Mouse (Mus musculus): ENCODE results near the gene Ggnbp2.

Ggnbp2 gene

DNA sequence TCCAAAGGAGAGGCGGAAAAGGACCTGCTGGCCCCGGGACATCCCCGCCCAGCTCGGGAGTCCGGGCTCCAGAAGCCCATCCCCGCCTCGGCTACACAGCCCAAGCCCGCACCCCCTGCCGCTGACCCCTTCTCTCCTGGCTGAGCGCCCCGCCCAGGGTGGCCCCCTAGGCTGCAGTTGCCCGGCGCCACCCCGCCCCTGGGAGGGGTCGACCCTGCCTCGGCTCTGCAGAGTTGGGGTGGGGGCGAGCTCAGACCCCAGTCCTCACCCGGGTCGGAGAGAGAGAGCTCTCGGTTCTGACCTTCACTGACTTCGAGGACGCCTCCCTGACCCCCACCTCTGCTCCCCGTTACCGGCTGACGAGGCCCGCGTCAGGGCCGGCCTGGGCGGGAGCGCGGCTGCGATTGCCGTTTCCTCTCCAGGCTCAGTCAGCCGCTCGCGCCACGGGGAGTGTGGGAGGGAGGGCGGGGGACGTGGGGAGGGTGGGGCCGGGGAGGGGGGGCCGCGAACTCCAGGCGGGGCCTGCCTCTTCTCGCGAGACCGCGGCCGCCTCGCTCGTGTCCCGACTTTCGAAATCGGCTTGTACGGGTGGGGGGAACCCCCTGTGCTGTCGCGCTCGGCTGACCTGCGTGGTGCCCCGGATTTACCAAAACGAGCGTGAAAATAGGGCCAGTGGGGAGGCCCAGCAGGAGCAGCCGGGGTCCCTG, at the start of gene Ggnbp2:
TSS of gene Ggnbp2 (minus strand) at position 481 of the 707 bp plus-strand sequence.
- peak; percentile 99 for DNase-seq

DNA sequence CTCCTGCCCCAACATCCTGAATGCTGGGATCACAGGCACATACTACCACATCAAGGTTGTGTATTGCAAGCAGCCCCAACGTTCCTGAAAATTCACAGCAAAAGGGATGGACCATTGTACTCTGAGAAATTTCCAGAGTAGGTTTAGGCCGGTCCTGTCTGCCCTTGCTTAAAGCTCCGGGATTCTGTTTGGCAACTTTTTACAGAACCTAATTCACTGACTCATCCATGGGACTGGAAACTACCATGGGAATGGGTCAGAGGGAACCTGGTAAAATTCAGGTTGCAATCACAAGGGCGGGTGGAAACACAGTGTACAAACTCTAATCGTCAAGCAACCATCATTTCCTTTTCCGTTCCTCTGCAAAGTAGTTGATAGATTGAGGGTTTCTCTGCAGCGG, 49.3 kb upstream of the Ggnbp2 start:
- DNase-seq: peak; percentile 66

DNA sequence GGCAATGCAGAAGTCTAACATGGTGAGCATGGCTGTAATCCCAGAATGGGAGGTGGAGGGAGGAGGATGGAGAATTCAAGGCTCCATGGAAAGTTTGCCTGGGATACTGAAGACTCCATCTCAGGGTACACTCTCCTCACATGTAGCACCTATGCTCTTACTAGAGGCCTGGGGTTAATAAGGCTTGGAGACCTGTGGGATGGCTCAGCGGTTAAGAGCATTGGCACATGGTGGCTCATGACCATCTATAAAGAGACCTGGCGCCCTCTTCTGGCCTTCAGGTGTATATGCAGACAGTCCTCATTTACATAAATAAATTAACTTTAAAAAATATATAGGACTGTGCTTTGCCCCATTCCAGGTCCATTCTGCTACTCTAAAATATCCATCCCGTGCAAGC, 48.7 kb upstream of the Ggnbp2 start:
- peak; percentile 90 for DNase-seq

DNA sequence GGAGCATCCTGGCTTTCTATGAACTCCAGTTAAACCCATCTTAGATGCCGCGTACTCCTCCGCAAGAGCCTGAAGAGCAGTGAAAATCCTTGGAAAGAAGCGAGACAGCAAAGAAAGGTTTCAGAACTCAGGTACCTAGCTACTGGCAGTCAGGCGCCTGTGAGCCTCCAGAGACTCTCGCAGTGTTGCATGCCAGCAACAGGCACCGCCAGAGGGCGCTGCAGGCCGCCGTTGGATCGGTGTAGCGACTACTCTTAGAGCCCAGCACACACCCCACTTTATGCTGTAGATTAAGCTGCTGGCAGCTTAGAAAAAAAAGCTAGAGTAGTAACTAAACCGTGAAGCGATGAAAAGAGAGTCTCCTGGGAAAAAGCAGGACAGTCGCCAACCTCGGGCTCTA, 47.8 kb upstream of the Ggnbp2 start:
- peak; percentile 96 for DNase-seq

DNA sequence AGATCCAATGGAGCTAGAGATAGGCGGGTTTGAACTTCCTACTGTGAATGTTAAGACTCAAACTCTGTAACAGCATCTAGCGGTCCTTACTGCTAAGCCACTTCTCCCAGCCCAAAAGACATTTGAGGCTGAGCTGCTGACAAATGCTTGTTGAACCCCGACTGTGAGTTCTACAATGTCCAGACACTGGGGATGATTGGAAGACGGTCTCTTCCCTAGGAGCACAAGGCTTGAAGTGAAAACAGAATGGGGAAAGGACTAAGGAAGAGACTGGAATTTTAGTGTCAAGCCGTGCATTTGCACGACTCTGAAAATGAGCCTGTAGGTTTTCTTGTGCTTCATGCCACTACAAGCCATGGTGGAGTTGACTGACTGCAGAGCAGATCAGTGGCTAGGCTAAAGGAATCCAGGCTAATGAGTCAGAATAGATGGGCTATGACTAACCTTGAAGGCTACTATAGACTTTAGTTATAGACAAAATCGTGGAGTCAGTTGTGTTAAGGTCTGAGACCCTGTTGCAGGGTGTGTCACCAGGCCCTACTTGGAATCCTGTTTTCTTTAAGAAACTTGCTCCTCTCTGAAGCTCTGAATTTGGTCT, 46.2 kb upstream of the Ggnbp2 start:
- DNase-seq: peak; percentile 56

DNA sequence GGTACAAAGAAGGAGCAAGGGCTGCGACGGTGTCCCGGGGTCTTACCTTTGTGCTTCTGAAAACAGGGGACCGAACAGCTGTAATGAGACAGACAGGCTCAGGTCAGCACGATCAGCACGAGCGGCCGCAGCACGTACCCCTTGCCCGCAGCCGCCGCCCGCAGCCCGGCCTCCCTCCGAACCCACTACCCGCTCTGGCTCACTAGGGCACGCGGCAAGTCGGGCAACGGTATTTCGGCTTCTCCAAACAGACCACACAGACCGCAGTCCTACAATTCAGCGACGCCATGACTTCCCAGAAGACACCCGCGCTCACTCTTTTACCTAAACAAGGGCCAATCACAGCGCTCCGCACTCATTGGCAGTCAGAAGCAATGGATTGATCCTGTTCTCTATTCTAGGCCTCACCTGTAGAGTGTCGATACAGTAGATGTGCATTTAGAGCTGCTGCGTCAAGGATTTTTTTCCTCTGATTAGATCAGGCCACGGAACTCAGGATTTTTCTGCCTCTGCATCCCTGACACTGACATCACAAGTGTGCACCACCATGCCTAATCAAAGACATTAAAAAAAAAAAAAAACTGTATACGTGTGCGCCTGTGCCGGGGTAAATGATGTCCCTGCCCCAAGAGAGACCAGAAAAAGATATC, 45.6 kb upstream of the Ggnbp2 start, which contains the start of gene Znhit3:
TSS of gene Znhit3 (minus strand) at position 314 of the 650 bp plus-strand sequence.
- DNase-seq: peak; percentile 99

DNA sequence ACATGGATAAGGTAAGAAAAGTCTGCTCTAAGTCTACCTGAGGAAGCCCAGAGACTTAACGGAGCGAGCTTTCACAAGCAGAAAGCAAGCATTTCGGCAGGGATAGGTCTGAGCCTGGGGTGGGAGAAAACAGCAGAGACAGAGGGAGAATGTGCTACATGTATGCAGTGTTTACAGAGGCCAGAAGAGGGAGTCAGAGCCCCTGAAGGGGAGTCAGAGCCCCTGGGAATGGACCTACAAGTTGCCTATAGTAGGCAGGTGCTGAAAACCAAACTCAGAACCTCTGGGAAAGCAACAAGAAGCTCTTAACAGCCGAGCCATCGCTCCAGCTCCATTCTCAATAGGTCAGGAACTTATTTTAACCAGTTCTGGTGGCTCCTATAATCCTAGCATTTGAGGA, 44.1 kb upstream of the Ggnbp2 start:
- DNase-seq: no peak

DNA sequence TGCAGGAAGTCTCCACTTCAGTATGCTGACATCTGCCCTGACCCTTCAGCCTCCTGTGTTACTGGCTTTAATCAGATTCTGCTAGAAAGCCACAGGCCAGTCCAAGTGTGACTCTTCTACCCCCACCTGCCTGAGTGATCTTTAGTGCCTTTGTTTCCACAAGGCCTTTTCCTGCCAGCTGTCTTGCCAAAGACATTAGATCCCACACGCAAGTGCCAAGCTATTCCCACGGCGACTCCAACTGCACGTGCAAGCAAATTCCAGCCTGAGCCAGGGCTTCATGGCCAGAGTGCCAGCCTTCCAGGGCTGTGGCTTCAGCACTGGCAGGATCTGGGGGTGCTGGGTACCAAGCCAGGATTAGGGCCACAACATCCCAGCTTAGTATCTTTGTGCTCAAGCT, 39.8 kb upstream of the Ggnbp2 start:
- peak; percentile 77 for DNase-seq

DNA sequence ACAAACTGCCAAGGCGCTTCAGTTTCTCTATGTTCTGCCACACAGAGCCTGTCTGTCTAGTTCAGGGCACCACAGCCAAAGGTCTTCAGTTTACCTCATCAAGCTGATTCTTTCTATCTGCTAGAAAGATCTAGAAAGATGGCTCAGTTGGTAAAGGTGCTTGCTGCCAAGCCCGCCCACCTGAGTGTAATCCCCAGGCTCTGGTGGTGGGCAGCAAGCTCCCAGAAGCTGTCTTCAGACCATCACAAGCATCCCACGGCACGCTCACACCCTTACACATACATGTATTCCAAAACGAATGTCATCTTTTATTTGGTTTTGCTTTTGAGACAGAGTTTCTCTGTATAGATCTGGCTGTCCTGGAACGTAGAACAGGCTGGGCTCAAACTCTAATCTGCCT, 37.9 kb upstream of the Ggnbp2 start:
- peak; percentile 64 for DNase-seq

DNA sequence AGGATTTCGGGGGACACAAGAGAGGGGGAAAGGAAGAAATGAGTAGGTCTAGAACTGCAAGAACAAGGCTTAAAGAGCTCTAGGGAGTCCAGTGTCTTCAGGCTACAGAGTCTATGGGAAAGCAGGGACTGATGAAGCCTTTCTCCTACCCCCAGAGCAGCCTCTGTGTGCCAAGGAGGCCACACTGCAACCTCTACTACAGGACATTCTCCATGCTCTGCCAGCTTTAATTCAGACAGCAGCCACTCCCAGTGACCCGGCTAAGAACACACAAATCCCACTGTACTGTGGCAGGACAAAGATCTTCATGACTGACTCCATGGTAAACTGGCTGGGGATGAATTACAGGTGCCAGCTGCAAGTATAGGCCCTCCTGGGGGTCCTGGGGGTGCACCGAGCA, 36.5 kb upstream of the Ggnbp2 start:
- DNase-seq: peak; percentile 81

DNA sequence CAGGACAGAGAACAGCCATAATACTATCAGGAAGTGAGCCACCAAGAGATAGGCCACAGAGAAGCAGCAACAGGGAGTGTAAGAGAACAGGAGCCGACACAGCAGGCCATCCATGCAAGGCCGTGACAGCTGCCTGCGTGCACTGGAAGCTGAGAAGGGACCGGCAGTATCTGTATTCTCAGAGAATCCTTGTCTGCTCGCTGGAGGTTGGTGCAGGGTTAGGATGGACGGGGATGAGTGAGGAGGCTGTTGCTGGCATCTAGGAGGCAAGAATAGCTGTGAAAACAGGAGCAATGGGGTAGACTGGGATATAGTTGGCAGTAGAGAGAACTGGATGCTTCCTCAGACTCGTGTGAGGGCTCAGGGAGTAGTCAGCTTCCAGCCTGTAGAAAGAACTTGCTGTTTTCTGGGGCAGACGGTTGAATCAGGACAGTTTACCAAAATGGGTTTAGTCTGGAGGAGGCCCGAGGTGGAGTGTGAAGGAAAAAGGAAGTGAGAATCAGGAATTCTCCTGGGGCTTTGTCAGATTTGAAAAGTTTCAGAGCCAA, 34.1 kb upstream of the Ggnbp2 start:
- DNase-seq: no peak

DNA sequence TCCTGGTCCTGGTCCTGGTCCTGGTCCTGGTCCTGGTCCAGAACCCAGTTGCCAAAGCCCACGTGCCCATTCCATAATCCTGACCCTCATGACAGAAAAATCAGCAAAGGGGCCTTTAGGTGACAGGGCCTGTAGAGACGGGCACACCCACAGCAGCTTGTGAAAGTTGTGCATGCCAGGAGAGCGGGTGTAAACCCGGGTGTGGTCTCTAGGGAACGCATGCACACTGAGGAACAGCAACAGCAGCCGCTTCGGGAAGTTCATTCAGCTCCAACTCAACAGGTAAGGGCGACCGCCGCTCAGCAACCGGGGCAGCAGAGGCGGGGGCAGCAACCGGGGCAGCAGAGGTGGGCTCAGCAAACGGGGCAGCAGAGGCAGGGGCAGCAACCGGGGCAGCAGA, 22.5 kb upstream of the Ggnbp2 start:
- peak; percentile 87 for DNase-seq

DNA sequence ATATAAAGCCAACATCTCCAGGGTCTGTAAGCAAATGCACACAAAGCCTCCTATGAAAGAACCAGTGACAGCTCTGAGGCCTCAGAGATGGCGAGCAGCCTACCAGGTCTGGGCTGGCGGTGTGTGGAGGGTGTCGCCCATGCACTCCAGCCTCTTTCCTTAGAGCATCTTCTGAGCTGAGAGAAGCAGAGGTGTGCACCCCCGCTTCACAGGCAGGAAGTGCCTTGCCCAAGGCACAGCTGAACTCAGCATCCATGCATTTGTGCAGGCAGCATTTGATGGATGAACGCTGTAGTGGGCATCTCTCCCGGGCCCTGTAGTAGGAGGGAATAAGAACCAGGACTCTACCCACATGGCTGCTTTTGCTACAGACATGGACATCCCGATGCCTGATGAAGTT, 21.1 kb upstream of the Ggnbp2 start:
- DNase-seq: peak; percentile 73

DNA sequence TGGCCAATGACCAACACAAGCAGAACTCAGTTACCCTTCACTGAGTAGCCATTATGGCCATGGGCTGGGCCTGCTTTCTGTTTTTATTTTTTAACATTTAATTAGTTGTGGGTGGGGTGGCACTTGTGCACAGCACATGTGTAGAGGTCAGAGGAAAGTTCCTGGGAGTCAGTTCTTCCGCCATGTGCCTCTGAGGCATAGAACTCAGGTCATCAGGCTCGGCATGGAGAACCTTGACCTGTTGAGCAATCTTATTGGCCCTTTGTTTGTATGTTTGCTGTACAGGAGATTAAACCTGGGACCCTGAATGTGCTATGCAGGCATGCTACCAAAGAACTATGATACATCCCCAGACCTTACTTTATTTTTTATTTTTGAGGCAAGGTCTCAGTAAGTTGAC, 18.9 kb upstream of the Ggnbp2 start:
- DNase-seq: peak; percentile 42

DNA sequence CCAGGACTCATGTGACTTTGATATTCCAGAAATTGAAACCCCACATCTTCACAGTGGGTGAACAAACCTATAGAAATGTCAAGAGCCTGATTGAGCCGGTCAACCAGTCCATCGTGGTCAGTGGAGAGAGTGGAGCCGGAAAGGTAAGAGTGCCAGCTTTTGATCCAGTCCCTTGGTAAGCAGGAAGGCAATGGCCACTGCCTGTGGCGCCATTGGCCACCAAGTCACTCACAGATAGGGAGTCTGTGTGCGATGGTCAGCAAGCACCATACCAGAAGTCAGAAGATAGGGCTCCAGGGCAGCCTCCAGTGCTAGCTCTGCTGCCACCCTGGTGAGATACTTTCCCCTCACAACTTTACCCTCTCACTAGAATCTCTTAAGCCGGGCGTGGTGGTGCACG, 17.4 kb upstream of the Ggnbp2 start:
- DNase-seq: peak; percentile 81

DNA sequence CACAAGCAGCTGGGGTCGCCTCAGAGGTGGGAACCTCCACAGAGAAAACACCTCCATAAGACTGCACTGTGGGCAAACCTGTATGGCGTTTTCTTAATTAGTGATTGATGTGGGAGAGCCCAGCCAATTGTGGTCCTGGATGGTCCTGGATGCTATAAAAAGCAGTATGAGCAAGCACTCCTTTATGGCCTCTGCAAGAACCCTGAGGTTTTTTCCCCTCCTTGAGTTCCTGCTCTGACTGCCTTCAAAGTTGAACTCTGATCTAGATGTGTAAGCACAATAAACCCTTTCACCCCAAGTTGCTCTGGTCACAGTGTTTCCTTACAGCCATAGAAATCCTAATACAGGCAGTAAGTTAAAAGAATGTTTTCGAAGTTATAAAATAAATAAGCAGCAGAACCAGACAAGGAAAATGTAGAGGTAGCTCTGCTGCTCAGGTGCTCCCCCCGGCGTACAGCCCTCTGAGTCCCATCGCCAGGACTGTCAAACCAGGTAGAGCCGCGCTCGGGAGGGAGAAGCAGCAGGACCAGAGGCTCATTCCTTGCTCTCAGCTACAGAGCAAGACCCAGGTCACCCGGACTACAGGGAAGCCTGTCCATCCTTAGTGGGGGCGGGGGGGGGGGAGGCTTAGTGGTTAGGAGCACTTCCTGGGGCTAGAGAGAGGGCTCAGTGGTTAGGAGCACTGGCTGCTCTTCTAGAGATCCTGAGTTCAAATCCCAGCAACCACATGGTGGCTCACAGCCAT, 16.3 kb upstream of the Ggnbp2 start:
- peak; percentile 77 for DNase-seq

DNA sequence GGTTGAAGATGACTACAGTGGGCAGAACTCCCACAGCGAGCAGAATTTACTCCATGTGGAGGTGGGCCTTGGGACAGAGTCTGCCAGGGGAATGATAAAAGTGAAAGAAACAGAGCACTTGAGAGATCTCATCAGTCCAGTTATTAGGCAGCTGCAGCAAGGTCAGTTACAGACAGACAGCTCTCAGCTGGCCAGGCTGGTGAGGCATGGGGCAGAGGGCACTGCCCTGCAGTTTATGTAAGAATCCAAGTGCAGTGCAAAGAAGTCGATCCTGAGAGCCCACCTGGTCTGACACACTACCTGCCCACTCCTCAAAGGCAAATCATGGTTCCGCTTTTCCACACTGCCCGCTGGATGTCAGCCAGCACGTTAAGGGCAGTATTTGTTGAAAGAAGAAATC, 15.6 kb upstream of the Ggnbp2 start:
- DNase-seq: peak; percentile 64

DNA sequence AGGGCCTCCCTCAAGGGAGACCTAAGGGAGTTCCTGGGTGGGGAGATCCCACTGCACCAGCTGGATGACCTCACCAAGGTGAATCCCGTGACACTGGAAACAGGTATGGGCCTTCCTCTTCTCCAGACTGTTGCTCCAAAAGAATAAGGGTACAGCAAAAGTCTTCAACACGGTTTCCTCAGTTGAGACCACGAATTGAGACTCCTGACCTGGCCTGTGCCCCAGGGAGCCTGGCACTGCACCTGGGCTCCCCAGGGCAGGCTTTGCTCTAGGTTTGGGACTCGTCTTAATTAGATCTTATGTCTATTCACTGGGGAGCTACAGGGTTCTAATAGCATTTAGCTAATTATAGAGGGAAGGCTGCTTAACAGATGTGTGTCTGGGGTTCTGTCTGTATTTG, 14.6 kb upstream of the Ggnbp2 start:
- DNase-seq: peak; percentile 82

DNA sequence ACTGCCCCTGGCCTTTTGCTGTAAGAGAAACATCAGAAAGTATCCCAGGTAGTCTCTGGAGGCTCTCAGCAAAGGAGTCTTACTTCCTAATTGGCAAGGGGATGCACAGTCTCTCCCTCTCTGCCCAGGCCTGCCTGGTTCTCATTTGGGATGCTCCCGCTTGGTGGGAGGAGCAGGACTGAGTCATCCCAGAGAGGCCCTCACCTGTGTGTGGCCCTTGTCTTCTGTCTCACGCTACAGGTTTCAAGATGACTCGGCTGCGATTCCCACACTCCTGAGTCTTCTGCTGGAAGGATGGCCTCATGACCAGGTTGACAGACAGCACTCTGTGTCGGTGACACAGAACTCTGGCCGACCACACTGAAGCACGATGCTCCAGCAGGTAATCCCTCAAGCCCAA, 11.7 kb upstream of the Ggnbp2 start:
- DNase-seq: peak; percentile 88

DNA sequence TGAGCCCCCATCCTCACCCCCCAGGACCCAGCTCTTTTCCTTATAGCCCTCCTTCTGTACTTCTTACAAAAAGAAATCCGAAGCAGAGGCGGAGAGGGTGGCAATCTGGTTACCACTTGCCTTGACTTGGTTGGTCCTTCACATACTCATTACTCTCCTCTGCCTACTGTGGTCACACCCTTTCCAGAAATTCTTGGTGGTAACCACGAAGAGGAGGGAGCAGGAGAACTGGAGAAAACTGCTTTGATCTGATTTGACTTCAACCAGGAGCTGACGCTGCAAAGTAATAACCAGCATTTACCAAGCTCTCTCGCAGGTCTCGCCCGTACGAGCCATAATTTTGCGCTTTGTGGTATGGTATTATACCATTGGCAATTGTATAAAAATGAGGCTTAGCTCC, 10.4 kb upstream of the Ggnbp2 start:
- no peak for DNase-seq

DNA sequence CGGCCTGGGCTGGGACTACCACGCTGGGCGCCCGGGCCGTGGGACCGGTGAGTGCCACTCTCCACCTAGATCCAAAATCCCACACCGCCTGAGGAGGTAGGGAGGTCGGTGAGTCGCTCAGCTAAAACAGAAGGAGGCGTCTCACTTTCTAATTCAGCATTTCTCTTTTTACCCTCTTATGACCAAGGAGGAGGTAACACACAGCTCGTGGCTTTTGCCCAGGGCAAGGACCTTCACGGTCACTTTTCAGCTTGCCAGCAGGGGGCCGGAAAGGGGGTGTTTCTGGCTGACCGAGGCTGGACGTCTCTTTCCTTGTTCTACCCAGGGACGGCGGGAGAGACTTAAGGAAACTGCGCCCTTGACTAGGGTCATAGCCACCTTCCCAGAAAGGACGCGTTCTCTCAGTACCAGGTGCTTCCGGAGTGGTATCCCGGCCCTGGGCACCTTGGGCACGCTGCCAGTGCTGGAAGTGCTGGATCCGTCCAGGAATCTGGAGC, 9.9 kb upstream of the Ggnbp2 start:
- peak; percentile 97 for DNase-seq

DNA sequence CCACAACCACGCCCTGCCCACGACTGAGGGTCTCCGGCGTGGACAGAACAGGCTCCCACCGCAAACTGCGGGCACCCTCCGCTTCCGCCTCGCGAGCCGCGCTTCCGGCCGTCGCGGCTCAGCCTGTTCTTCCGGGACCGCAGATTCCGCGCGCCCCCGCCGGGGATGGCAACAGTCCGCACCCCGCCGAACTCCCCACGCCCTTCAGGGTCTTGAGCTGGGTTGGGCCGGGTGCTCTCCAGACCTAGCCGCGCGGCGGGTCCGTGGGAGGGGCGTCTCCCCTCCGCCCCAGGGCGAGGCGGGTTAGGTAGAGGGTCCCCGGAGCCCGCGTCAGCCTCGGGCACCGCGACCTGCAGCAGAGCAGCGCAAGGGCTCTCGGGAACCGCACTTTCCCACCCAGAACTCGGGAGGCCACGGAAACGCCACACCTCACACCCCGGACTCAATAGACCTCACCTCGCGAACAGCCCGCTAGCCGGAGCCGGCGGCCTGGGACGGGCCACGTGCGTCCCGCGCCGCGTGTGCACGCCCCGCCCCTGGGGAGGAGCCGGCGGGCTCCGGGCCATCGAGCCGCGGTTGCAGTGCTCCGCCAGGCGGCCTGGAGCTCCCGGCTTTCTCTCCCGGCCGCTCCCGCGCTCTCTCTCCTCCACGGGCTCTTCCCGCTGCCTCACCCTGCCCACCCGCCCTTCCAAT, 9.3 kb upstream of the Ggnbp2 start, which contains the start of the genes Myo19 and Pigw:
TSS of gene Myo19 (plus strand) at position 377 of the 693 bp plus-strand sequence.
TSS of gene Pigw (minus strand) at position 514 of the 693 bp plus-strand sequence.
- DNase-seq: peak; percentile 98

Data from heart, adult 11 months (tissue).